Mouse (Mus musculus): Measurements from ENCODE around the gene Rrp12. TPM values are rescaled to one million over a fixed set of nuclear protein-coding genes. Genes with fewer than 3 reads are reported as not detected.

Gene Rrp12
- polyA plus RNA-seq, 1 experiment from 2014 or later: 36.3 TPM

GRCm38 (mm10) chr19:41913774-41914591 is 18.0 kb upstream of the Rrp12 start:
- H3K27ac ChIP-seq (replicated peaks): peak overlapping the region; percentile 96
- peak; percentile 45 for DNase-seq (ENCODE audit: low spot score)
- H3K4me3 ChIP-seq: peak overlapping the region; percentile 98
- WGBS: 38% methylated on average over 6 of the region's 6 CpGs
- H3K27me3 ChIP-seq (replicated peaks; ENCODE audit: low read depth, poor library complexity, severe bottlenecking): no peaks in the 10 kb centered on the region
- peaks cover 24% of the 10 kb centered on the region for H3K4me1 ChIP-seq
- no peaks in the 10 kb centered on the region for H3K9me3 ChIP-seq
- H3K36me3 ChIP-seq (replicated peaks): peaks cover 50% of the 10 kb centered on the region

DNA sequence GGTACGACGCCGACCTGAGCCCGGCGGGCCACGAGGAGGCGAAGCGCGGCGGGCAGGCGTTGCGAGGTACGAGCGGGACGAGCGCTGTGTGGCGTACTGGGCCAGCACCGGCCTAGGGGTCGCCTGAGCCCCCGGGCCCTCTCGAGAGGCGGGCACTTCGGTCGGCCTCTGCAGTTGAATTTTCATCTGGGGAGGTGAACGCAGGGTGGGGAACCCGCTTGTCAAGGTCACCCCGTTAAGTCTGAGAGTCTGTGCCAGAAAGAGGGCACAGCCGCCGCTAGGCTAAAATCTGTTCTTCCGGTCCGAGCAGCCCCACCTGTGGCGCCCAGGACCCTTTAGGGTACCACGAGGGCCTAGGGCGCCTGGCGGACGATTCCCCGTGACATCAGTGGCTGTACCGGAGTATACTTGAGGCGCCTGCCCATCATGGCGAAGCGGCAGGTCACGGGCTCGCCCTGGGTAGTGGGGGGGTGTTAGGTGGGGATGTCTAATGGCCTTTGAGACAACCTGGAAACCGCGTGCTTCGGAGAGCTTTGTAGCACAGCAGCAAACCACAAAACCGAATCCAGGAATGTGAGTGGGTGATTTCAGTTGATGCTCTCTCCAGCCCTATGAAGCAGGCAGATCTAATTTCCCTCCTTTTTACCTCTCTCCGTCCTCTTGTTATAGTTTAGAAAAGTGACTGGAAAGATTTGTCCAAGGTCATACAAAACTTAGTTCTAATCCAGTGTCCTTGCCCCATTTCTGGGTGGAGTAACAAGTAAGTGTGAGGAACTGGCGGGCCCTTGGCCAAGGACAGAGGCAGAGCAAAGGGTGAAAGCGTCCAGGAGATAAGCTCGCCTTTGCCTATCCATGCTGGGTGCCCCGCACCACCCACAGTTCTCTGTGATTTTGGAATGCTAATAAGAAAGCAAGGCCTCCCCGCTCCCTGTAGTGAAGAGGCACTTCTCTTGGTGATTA is 16.4 kb upstream of the Rrp12 start:
- H3K9me3 ChIP-seq: no peaks in the 10 kb centered on the region
- H3K4me3 ChIP-seq: peak overlapping the region; percentile 98
- H3K36me3 ChIP-seq (replicated peaks): peaks cover 43% of the 10 kb centered on the region
- H3K27ac ChIP-seq (replicated peaks): peak overlapping the region; percentile 96
- WGBS: under 1% methylated on average over 53 of the region's 53 CpGs
- H3K27me3 ChIP-seq (replicated peaks; ENCODE audit: low read depth, poor library complexity, severe bottlenecking): no peaks in the 10 kb centered on the region
- DNase-seq (ENCODE audit: low spot score): peak; percentile 63
- peaks cover 24% of the 10 kb centered on the region for H3K4me1 ChIP-seq

DNA sequence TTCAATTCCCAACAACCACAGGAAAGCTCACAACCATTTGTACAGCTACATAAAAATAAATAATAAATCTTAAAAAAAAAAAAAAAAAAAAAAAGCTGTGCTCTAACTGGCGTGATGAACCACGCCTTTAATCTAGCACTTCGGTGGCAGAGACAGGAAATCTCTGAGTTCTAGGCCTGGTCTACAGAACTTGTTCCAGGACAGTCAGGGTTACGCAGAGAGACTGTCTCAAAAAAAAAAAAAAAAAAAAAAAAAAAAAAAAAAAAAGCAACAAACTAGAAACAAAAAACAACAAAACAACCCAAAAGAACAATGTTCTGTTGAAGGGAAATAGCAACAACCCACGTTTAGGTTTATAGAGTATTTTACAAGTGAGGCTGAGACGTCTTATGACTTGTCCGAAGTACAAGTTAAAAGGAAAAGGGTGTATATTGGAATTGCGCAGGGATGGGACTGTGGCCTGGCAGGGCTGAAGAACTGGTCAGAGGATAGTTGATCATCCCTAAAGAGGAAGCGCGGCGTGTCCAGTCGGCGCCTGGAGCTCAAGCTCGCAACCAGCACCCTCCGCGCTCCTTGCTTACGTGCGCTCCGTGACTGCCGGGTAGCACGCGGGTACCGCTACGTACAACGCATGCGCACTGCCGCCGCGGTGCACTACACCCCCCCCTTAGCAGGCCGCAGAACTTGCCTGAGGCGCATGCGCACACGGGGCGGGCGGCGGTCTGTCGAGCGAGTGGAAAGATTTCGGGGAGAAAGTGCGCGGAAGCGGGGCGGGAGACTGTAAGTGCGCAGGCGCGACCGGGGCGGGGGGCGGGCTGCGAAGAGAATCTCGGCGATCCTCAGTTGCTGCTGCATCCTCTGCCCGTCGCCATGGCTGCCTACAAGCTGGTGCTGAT is 15.5 kb upstream of the Rrp12 start, which contains the start of gene Pgam1:
Pgam1 (plus strand) TSS at position 746 of the 896 bp plus-strand sequence.
- H3K9me3 ChIP-seq: no peaks in the 10 kb centered on the region
- H3K4me1 ChIP-seq: peaks cover 24% of the 10 kb centered on the region
- peaks cover 33% of the 10 kb centered on the region for H3K36me3 ChIP-seq (replicated peaks)
- H3K4me3 ChIP-seq: peak within 1 kb of the TSS; percentile 98
- peak within 1 kb of the TSS; percentile 96 for H3K27ac ChIP-seq (replicated peaks)
- no peaks in the 10 kb centered on the region for H3K27me3 ChIP-seq (replicated peaks; ENCODE audit: low read depth, poor library complexity, severe bottlenecking)
- DNase-seq (ENCODE audit: low spot score): peak; percentile 100
- WGBS: 6% methylated on average over 54 of the region's 54 CpGs

GRCm38 (mm10) chr19:41910396-41910795 is 14.4 kb upstream of the Rrp12 start:
- H3K27ac ChIP-seq (replicated peaks): no peak overlapping the region
- no peak overlapping the region for H3K4me3 ChIP-seq
- peaks cover 23% of the 10 kb centered on the region for H3K36me3 ChIP-seq (replicated peaks)
- no peaks in the 10 kb centered on the region for H3K9me3 ChIP-seq
- no peaks in the 10 kb centered on the region for H3K27me3 ChIP-seq (replicated peaks; ENCODE audit: low read depth, poor library complexity, severe bottlenecking)
- H3K4me1 ChIP-seq: peaks cover 24% of the 10 kb centered on the region
- no peak for DNase-seq (ENCODE audit: low spot score)
- WGBS: 92% methylated on average over 2 of the region's 2 CpGs

DNA sequence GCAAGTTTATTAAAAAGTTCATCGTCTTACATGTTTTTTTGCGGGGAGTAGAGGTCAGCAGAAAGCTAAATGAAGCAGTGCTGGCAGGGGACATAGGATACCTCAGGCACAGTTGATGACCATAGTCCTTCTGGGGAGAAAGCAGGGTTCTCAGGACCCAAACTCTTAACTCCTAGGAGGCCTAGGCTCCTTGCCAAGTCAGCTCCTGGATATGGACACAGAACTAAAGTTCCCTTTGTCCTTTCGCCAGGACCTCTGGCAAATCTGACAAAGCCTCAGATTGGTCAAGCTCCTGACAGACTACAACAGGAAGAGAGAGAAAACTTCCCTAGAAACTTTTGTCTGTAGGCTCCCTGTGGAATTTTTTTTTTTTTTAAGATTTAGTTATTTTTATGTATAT is 12.8 kb upstream of the Rrp12 start:
- WGBS: 89% methylated on average over 3 of the region's 3 CpGs
- DNase-seq (ENCODE audit: low spot score): no peak
- no peak overlapping the region for H3K4me3 ChIP-seq
- no peaks in the 10 kb centered on the region for H3K27me3 ChIP-seq (replicated peaks; ENCODE audit: low read depth, poor library complexity, severe bottlenecking)
- no peaks in the 10 kb centered on the region for H3K9me3 ChIP-seq
- H3K36me3 ChIP-seq (replicated peaks): peaks cover 7% of the 10 kb centered on the region
- peaks cover 11% of the 10 kb centered on the region for H3K4me1 ChIP-seq
- no peak overlapping the region for H3K27ac ChIP-seq (replicated peaks)

DNA sequence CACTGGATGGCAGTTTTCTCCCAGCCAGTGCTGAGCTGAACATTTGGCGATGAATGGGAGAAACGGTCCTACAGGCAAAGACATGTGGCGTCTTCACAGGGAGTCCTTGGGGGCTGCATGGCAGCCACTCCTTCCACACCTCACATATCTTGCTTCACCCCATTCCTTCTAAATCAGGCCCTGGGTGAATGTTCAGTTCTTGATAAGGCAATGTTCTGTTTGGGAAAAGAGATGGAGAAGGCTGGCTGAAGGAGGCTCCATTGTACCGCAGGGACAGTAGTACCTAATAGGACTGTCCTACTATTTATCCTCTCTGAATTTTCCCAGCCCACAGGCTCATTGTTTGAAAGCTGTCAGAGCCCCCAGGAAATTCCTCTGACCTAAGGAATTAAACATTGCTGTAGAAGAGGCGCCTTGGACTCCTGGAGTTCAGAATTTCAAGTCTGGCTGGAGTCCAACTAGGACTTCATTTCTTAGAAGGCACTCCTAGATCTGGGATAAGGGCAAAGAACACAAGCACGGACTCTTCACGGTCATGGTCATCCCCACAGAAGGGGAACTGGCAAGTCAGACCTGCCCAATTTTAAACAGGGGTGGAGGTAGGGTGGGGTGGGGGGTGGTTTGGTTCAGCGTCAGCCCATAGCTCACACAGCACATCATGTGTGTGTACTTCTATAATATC is 11.2 kb upstream of the Rrp12 start:
- H3K4me1 ChIP-seq: no peaks in the 10 kb centered on the region
- no peak for DNase-seq (ENCODE audit: low spot score)
- H3K27ac ChIP-seq (replicated peaks): no peak overlapping the region
- 62% methylated on average over 8 of the region's 8 CpGs for WGBS
- H3K27me3 ChIP-seq (replicated peaks; ENCODE audit: low read depth, poor library complexity, severe bottlenecking): no peaks in the 10 kb centered on the region
- no peaks in the 10 kb centered on the region for H3K9me3 ChIP-seq
- H3K4me3 ChIP-seq: no peak overlapping the region
- H3K36me3 ChIP-seq (replicated peaks): no peaks in the 10 kb centered on the region

- 69% methylated on average over 6 of the region's 6 CpGs for WGBS
- Histone ChIP-seq H3K27me3 (replicated peaks; ENCODE audit: low read depth, poor library complexity, severe bottlenecking) (no peaks in the 10 kb centered on the region), H3K4me1 (no peaks in the 10 kb centered on the region), H3K36me3 (replicated peaks) (no peaks in the 10 kb centered on the region), H3K27ac (replicated peaks) (no peak overlapping the region), H3K9me3 (no peaks in the 10 kb centered on the region), H3K4me3 (no peak overlapping the region)
- DNase-seq (ENCODE audit: low spot score): no peak
These were observed 10.5 kb upstream of the Rrp12 start for GRCm38 (mm10) chr19:41906311-41907078.

GRCm38 (mm10) chr19:41905246-41905645 is 9.3 kb upstream of the Rrp12 start:
- Histone ChIP-seq H3K27me3 (replicated peaks; ENCODE audit: low read depth, poor library complexity, severe bottlenecking) (no peaks in the 10 kb centered on the region), H3K4me1 (no peaks in the 10 kb centered on the region), H3K9me3 (no peaks in the 10 kb centered on the region), H3K36me3 (replicated peaks) (no peaks in the 10 kb centered on the region), H3K4me3 (no peak overlapping the region), H3K27ac (replicated peaks) (no peak overlapping the region)
- DNase-seq (ENCODE audit: low spot score): no peak
- WGBS: 87% methylated on average over 2 of the region's 2 CpGs

- H3K4me1 ChIP-seq: no peaks in the 10 kb centered on the region
- WGBS: 86% methylated on average over 10 of the region's 10 CpGs
- no peak for DNase-seq (ENCODE audit: low spot score)
- no peaks in the 10 kb centered on the region for H3K27me3 ChIP-seq (replicated peaks; ENCODE audit: low read depth, poor library complexity, severe bottlenecking)
- H3K27ac ChIP-seq (replicated peaks): no peak overlapping the region
- H3K36me3 ChIP-seq (replicated peaks): no peaks in the 10 kb centered on the region
- H3K4me3 ChIP-seq: no peak overlapping the region
- no peaks in the 10 kb centered on the region for H3K9me3 ChIP-seq
These were observed 7.0 kb upstream of the Rrp12 start for GRCm38 (mm10) chr19:41902848-41903593.

DNA sequence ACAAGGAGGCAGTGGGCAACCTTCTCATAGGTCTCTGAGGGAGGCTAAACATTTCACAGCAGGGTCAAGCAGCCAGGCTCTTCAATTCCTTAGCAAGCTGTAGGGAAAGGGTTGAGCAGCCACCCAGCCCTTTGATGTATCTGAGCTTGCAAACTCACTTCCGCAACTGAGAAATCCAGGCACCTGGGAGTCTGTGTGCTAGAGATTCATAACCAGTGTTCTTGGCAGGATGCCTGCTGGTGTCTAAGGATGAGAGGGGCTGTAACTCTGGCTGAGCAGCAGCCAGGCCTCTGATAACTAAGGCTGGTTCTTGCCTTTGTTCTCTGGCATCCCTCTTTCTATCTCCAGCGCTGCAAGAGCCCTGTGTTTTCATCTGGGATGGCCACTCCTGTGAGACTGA is 5.7 kb upstream of the Rrp12 start:
- no peak for DNase-seq (ENCODE audit: low spot score)
- Histone ChIP-seq H3K9me3 (no peaks in the 10 kb centered on the region), H3K36me3 (replicated peaks) (no peaks in the 10 kb centered on the region), H3K4me3 (no peak overlapping the region), H3K27me3 (replicated peaks; ENCODE audit: low read depth, poor library complexity, severe bottlenecking) (no peaks in the 10 kb centered on the region), H3K27ac (replicated peaks) (no peak overlapping the region), H3K4me1 (no peaks in the 10 kb centered on the region)
- 61% methylated on average over 2 of the region's 2 CpGs for WGBS
